Mouse (Mus musculus): ENCODE measurements at regions not wholly inside any gene's neighbourhood (a gene's known extent, or its start where the extent isn't known, plus 50 kb on each side); places are given as distances from the start of the nearest gene placed in this dataset.

- ATAC-seq (ENCODE audit: low FRiP score), result no peak
- Histone ChIP-seq H3K4me1 (replicated peaks) (no peaks in the 10 kb centered on the region), H3K9ac (no peak overlapping the region), H3K27ac (no peak overlapping the region), H3K9me3 (no peaks in the 10 kb centered on the region), H3K36me3 (no peaks in the 10 kb centered on the region), H3K27me3 (no peaks in the 10 kb centered on the region), H3K4me2 (no peak overlapping the region), H3K4me3 (no peak overlapping the region)
- WGBS, result 84% methylated on average over 5 of the region's 5 CpGs
These were observed 328.7 kb upstream of the Mmadhc start for GRCm38 (mm10) chr2:50625233-50625749.

- Histone ChIP-seq H3K9ac (no peak overlapping the region), H3K9me3 (no peaks in the 10 kb centered on the region), H3K36me3 (no peaks in the 10 kb centered on the region), H3K4me1 (replicated peaks) (no peaks in the 10 kb centered on the region), H3K4me2 (no peak overlapping the region), H3K27me3 (no peaks in the 10 kb centered on the region), H3K27ac (no peak overlapping the region), H3K4me3 (no peak overlapping the region)
- WGBS, result 58% methylated on average over 1 of the region's 1 CpGs
- no peak for ATAC-seq (ENCODE audit: low FRiP score)
These were observed 312.5 kb upstream of the Mmadhc start for GRCm38 (mm10) chr2:50609086-50609485.

- no peak for ATAC-seq (ENCODE audit: low FRiP score)
- Histone ChIP-seq H3K9me3 (no peaks in the 10 kb centered on the region), H3K4me3 (no peak overlapping the region), H3K27ac (no peak overlapping the region), H3K36me3 (no peaks in the 10 kb centered on the region), H3K4me2 (no peak overlapping the region), H3K27me3 (no peaks in the 10 kb centered on the region), H3K4me1 (replicated peaks) (peaks cover 8% of the 10 kb centered on the region), H3K9ac (no peak overlapping the region)
- WGBS, result 56% methylated on average over 6 of the region's 6 CpGs
These were observed 292.6 kb upstream of the Mmadhc start for GRCm38 (mm10) chr2:50589195-50589594.

GRCm38 (mm10) chr2:50588652-50589051, 292.1 kb upstream of the Mmadhc start:
- no peak for ATAC-seq (ENCODE audit: low FRiP score)
- Histone ChIP-seq H3K27me3 (no peaks in the 10 kb centered on the region), H3K36me3 (no peaks in the 10 kb centered on the region), H3K4me3 (no peak overlapping the region), H3K4me1 (replicated peaks) (peaks cover 8% of the 10 kb centered on the region), H3K9ac (no peak overlapping the region), H3K9me3 (no peaks in the 10 kb centered on the region), H3K27ac (no peak overlapping the region), H3K4me2 (no peak overlapping the region)
- 79% methylated on average over 6 of the region's 6 CpGs for WGBS

GRCm38 (mm10) chr2:50586321-50587050, 289.9 kb upstream of the Mmadhc start:
- Histone ChIP-seq H3K4me1 (replicated peaks) (peaks cover 8% of the 10 kb centered on the region), H3K9ac (no peak overlapping the region), H3K27me3 (no peaks in the 10 kb centered on the region), H3K4me3 (no peak overlapping the region), H3K36me3 (no peaks in the 10 kb centered on the region), H3K4me2 (no peak overlapping the region), H3K9me3 (no peaks in the 10 kb centered on the region), H3K27ac (no peak overlapping the region)
- WGBS, result 47% methylated on average over 6 of the region's 6 CpGs
- no peak for ATAC-seq (ENCODE audit: low FRiP score)

GRCm38 (mm10) chr2:50579620-50580019, 283.0 kb upstream of the Mmadhc start:
- 73% methylated on average over 2 of the region's 2 CpGs for WGBS
- Histone ChIP-seq H3K9ac (no peak overlapping the region), H3K4me1 (replicated peaks) (no peaks in the 10 kb centered on the region), H3K27ac (no peak overlapping the region), H3K27me3 (no peaks in the 10 kb centered on the region), H3K4me2 (no peak overlapping the region), H3K9me3 (no peaks in the 10 kb centered on the region), H3K36me3 (no peaks in the 10 kb centered on the region), H3K4me3 (no peak overlapping the region)
- ATAC-seq (ENCODE audit: low FRiP score), result no peak

GRCm38 (mm10) chr2:50578278-50579043, 281.9 kb upstream of the Mmadhc start:
- H3K4me2 ChIP-seq, result no peak overlapping the region
- no peak overlapping the region for H3K27ac ChIP-seq
- WGBS, result 88% methylated on average over 6 of the region's 6 CpGs
- H3K9ac ChIP-seq, result no peak overlapping the region
- 0 out of 2 replicates have a peak, but pooled peaks cover under 1% of the 10 kb centered on the region for H3K4me1 ChIP-seq (replicated peaks)
- ATAC-seq (ENCODE audit: low FRiP score), result no peak
- H3K9me3 ChIP-seq, result no peaks in the 10 kb centered on the region
- no peak overlapping the region for H3K4me3 ChIP-seq
- H3K36me3 ChIP-seq, result no peaks in the 10 kb centered on the region
- no peaks in the 10 kb centered on the region for H3K27me3 ChIP-seq

GRCm38 (mm10) chr2:50577736-50578135, 281.1 kb upstream of the Mmadhc start:
- no peaks in the 10 kb centered on the region for H3K9me3 ChIP-seq
- H3K27ac ChIP-seq, result no peak overlapping the region
- 0 out of 2 replicates have a peak, but pooled peaks cover 4% of the 10 kb centered on the region for H3K4me1 ChIP-seq (replicated peaks)
- no peak overlapping the region for H3K4me2 ChIP-seq
- ATAC-seq (ENCODE audit: low FRiP score), result no peak
- H3K9ac ChIP-seq, result no peak overlapping the region
- no peaks in the 10 kb centered on the region for H3K27me3 ChIP-seq
- H3K4me3 ChIP-seq, result no peak overlapping the region
- WGBS, result 89% methylated on average over 9 of the region's 9 CpGs
- no peaks in the 10 kb centered on the region for H3K36me3 ChIP-seq

- 68% methylated on average over 3 of the region's 3 CpGs for WGBS
- H3K36me3 ChIP-seq, result no peaks in the 10 kb centered on the region
- H3K4me2 ChIP-seq, result no peak overlapping the region
- H3K9ac ChIP-seq, result no peak overlapping the region
- no peak overlapping the region for H3K27ac ChIP-seq
- H3K9me3 ChIP-seq, result no peaks in the 10 kb centered on the region
- H3K4me3 ChIP-seq, result no peak overlapping the region
- H3K27me3 ChIP-seq, result no peaks in the 10 kb centered on the region
- ATAC-seq (ENCODE audit: low FRiP score), result no peak
- peaks cover 13% of the 10 kb centered on the region for H3K4me1 ChIP-seq (replicated peaks)
These were observed 276.9 kb upstream of the Mmadhc start for GRCm38 (mm10) chr2:50573455-50573854.

GRCm38 (mm10) chr2:50571021-50571420, 274.4 kb upstream of the Mmadhc start:
- Histone ChIP-seq H3K36me3 (no peaks in the 10 kb centered on the region), H3K27ac (no peak overlapping the region), H3K4me3 (no peak overlapping the region), H3K4me1 (replicated peaks) (peaks cover 19% of the 10 kb centered on the region), H3K9me3 (no peaks in the 10 kb centered on the region), H3K9ac (no peak overlapping the region), H3K27me3 (no peaks in the 10 kb centered on the region), H3K4me2 (no peak overlapping the region)
- 50% methylated on average over 4 of the region's 4 CpGs for whole genome bisulfite sequencing
- no peak for ATAC-seq (ENCODE audit: low FRiP score)

GRCm38 (mm10) chr2:50569502-50570285, 273.1 kb upstream of the Mmadhc start:
- H3K27ac ChIP-seq, result peak overlapping the region; percentile 10
- no peak for ATAC-seq (ENCODE audit: low FRiP score)
- H3K9ac ChIP-seq, result no peak overlapping the region
- 69% methylated on average over 7 of the region's 7 CpGs for WGBS
- H3K9me3 ChIP-seq, result no peaks in the 10 kb centered on the region
- H3K4me1 ChIP-seq (replicated peaks), result peaks cover 19% of the 10 kb centered on the region
- no peaks in the 10 kb centered on the region for H3K36me3 ChIP-seq
- H3K27me3 ChIP-seq, result no peaks in the 10 kb centered on the region
- no peak overlapping the region for H3K4me2 ChIP-seq
- H3K4me3 ChIP-seq, result no peak overlapping the region

Data from hindbrain, embryonic 13.5 days (tissue).